17 mouse cellular contexts compared by ENCODE assay signal in the genomic region with DNA sequence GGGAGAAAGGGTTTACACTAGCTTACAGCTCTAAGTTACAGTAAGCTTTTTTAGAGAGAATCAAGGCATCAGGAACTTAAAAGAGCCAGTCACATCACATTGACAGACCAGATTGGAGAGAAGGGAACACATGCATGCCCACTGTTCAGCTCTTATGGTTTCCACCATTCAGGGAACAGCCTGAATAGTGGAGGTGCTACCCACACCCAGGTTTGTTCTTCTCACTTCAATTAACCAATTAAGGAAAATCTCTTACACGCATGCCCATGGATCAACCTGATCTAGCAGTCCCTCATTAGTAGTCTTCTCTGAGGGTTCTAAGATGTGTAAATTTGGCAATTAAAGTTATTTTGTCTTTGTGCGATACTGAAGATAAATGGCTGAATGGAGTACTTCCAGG.
"Had no signal": no experiment of that assay in that cellular context is flagged by ENCODE, and none has a peak within 500 bp of the region (broad histone marks: within the 10 kb centered on the region; RNA-seq: fewer than 3 reads in every experiment).

No protein-coding gene starts in this region.

- H3K9me3 ChIP-seq: midbrain, embryonic 10.5 days; midbrain, embryonic 12.5 days; neural tube, embryonic 13.5 days; neural tube, embryonic 15.5 days; stomach, embryonic 15.5 days had no signal

- H3K36me3 ChIP-seq: midbrain, embryonic 10.5 days; midbrain, embryonic 12.5 days; neural tube, embryonic 13.5 days; neural tube, embryonic 15.5 days; stomach, embryonic 15.5 days had no signal

- H3K4me3 ChIP-seq: midbrain, embryonic 10.5 days; midbrain, embryonic 12.5 days; myocyte; neural tube, embryonic 13.5 days; neural tube, embryonic 15.5 days; stomach, embryonic 15.5 days had no signal

- H3K27me3 ChIP-seq: midbrain, embryonic 12.5 days; neural tube, embryonic 13.5 days; neural tube, embryonic 15.5 days; stomach, embryonic 15.5 days had no signal

- ATAC-seq: midbrain, embryonic 16.5 days had no signal

- H3K4me1 ChIP-seq: midbrain, embryonic 10.5 days; midbrain, embryonic 12.5 days; neural tube, embryonic 13.5 days; neural tube, embryonic 15.5 days; stomach, embryonic 15.5 days had no signal

- DNase-seq: lung, adult 18-20 months; lung, embryonic 14.5 days; lung, postnatal 10 days; lung, postnatal 4 days; midbrain, embryonic 14.5 days; right cerebral cortex, postnatal 14 days; thymus, adult 18-20 months; thymus, postnatal 14 days; thymus, postnatal 36 days had no signal

- H3K27ac ChIP-seq: midbrain, embryonic 10.5 days; midbrain, embryonic 12.5 days; neural tube, embryonic 13.5 days; neural tube, embryonic 15.5 days; stomach, embryonic 15.5 days; stomach, postnatal 0 days had no signal

- H3K4me2 ChIP-seq: lung, embryonic 14.5 days; midbrain, embryonic 12.5 days; neural tube, embryonic 13.5 days; neural tube, embryonic 15.5 days; stomach, embryonic 15.5 days had no signal

- H3K9ac ChIP-seq: lung, embryonic 14.5 days; midbrain, embryonic 12.5 days; neural tube, embryonic 13.5 days; neural tube, embryonic 15.5 days; stomach, embryonic 15.5 days had no signal
